Mouse (Mus musculus): Measurements from ENCODE around the gene Vmp1. TPM values are rescaled to one million over a fixed set of nuclear protein-coding genes. Genes with fewer than 3 reads are reported as not detected.
A peak's percentile ranks its signal among the peaks of the same experiment; 100 is the strongest.

Vmp1 gene
- polyA plus RNA-seq, 1 experiment from 2014 or later, result 85.4 TPM

- Histone ChIP-seq H3K27ac (no peak overlapping the region), H3K36me3 (peaks cover 37% of the 10 kb centered on the region), H3K4me3 (no peak overlapping the region), H3K4me1 (no peaks in the 10 kb centered on the region), H3K27me3 (no peaks in the 10 kb centered on the region), H3K4me2 (replicated peaks) (no peak overlapping the region), H3K9ac (no peak overlapping the region), H3K9me3 (no peaks in the 10 kb centered on the region)
- WGBS, result 91% methylated on average over 4 of the region's 4 CpGs
- ATAC-seq (ENCODE audit: low FRiP score, low read depth), result no peak
These were observed 125.4 kb downstream of the Vmp1 start for GRCm38 (mm10) chr11:86558258-86558657.

- 87% methylated on average over 6 of the region's 6 CpGs for WGBS
- Histone ChIP-seq H3K9ac (no peak overlapping the region), H3K36me3 (peaks cover 41% of the 10 kb centered on the region), H3K27me3 (no peaks in the 10 kb centered on the region), H3K9me3 (no peaks in the 10 kb centered on the region), H3K4me2 (replicated peaks) (no peak overlapping the region), H3K27ac (no peak overlapping the region), H3K4me1 (no peaks in the 10 kb centered on the region), H3K4me3 (no peak overlapping the region)
- no peak for ATAC-seq (ENCODE audit: low FRiP score, low read depth)
These were observed 130.1 kb downstream of the Vmp1 start for GRCm38 (mm10) chr11:86553525-86553924.

DNA sequence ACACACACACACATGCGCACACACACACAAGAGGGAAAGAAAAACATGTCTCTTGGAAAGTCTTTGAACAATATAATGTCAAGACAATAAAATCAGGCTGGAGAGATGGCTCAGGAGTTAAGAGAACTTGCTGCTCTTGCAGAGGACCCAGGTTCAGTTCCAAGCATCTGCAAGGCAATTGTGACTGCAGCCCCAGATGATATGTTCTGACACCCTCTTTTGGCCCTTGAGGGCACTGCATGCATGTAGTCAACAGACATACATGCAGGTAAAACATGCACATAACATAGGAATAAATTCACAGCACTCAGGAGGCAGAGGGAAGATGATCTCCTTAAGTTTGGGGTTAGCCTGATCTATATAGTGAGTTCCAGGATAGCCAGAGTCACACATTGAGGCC, 136.2 kb downstream of the Vmp1 start:
- Histone ChIP-seq H3K9ac (no peak overlapping the region), H3K36me3 (peaks cover 23% of the 10 kb centered on the region), H3K9me3 (no peaks in the 10 kb centered on the region), H3K27ac (no peak overlapping the region), H3K27me3 (no peaks in the 10 kb centered on the region), H3K4me3 (no peak overlapping the region), H3K4me2 (replicated peaks) (no peak overlapping the region), H3K4me1 (peaks cover 21% of the 10 kb centered on the region)
- ATAC-seq (ENCODE audit: low FRiP score, low read depth), result no peak
- 88% methylated on average over 1 of the region's 1 CpGs for WGBS

DNA sequence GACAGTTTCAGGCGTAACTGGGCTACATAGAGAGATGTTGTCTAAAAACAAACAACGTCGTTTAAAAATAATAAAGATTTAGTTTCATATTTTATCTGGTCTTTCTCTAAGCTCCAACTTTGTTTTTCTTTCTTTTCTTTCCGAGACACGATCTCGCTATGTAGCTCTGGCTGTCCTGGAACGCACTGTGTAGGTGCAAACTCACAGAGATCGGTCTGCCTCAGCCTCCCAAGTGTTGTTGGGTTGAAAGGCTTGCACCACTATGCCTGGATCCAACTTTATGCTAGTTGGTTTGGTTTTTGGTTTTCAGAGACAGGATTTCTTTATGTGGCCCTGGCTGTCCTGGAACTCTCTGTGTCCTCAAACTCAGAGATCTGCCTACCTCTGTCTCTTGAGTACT, 138.1 kb downstream of the Vmp1 start:
- peak overlapping the region; percentile 51 for H3K9ac ChIP-seq
- H3K27me3 ChIP-seq, result no peaks in the 10 kb centered on the region
- H3K4me3 ChIP-seq, result peak overlapping the region; percentile 92
- peaks cover 27% of the 10 kb centered on the region for H3K4me1 ChIP-seq
- H3K27ac ChIP-seq, result no peak overlapping the region
- ATAC-seq (ENCODE audit: low FRiP score, low read depth), result no peak
- WGBS, result 80% methylated on average over 8 of the region's 8 CpGs
- no peaks in the 10 kb centered on the region for H3K9me3 ChIP-seq
- peak overlapping the region; percentile 61 for H3K4me2 ChIP-seq (replicated peaks)
- H3K36me3 ChIP-seq, result peaks cover 18% of the 10 kb centered on the region

GRCm38 (mm10) chr11:86544639-86545299, 138.9 kb downstream of the Vmp1 start, which contains the start of the genes Rps6kb1 and Tubd1:
Gene Rps6kb1, minus strand, starts transcription at chr11:86544805.
Gene Tubd1, plus strand, starts transcription at chr11:86544991.
- Histone ChIP-seq H3K9me3 (no peaks in the 10 kb centered on the region), H3K27ac (peak within 1 kb of the TSS; percentile 82), H3K4me1 (peaks cover 27% of the 10 kb centered on the region), H3K4me2 (replicated peaks) (peak within 1 kb of the TSS; percentile 89), H3K27me3 (no peaks in the 10 kb centered on the region), H3K4me3 (peak within 1 kb of the TSS; percentile 92), H3K36me3 (peaks cover 10% of the 10 kb centered on the region), H3K9ac (peak within 1 kb of the TSS; percentile 96)
- ATAC-seq (ENCODE audit: low FRiP score, low read depth), result peak; percentile 98
- WGBS, result under 1% methylated on average over 43 of the region's 43 CpGs

- H3K4me1 ChIP-seq, result peaks cover 27% of the 10 kb centered on the region
- peak; percentile 59; the same call in 1 of the 2 replicates for ATAC-seq (ENCODE audit: low FRiP score, low read depth)
- H3K27ac ChIP-seq, result peak overlapping the region; percentile 82
- peak overlapping the region; percentile 96 for H3K9ac ChIP-seq
- no peaks in the 10 kb centered on the region for H3K27me3 ChIP-seq
- no peaks in the 10 kb centered on the region for H3K9me3 ChIP-seq
- under 1% methylated on average over 42 of the region's 50 CpGs for WGBS
- H3K36me3 ChIP-seq, result peaks cover 4% of the 10 kb centered on the region
- H3K4me3 ChIP-seq, result peak overlapping the region; percentile 92
- peak overlapping the region; percentile 89 for H3K4me2 ChIP-seq (replicated peaks)
These were observed 139.5 kb downstream of the Vmp1 start for GRCm38 (mm10) chr11:86543960-86544638.

- no peak for ATAC-seq (ENCODE audit: low FRiP score, low read depth)
- Histone ChIP-seq H3K9ac (no peak overlapping the region), H3K4me2 (replicated peaks) (peak overlapping the region; percentile 89), H3K27me3 (no peaks in the 10 kb centered on the region), H3K4me1 (peaks cover 27% of the 10 kb centered on the region), H3K27ac (no peak overlapping the region), H3K36me3 (peaks cover 3% of the 10 kb centered on the region; the same call in 1 of the 2 replicates), H3K4me3 (no peak overlapping the region), H3K9me3 (no peaks in the 10 kb centered on the region)
- 47% methylated on average over 1 of the region's 1 CpGs for WGBS
These were observed 140.8 kb downstream of the Vmp1 start for GRCm38 (mm10) chr11:86542851-86543250.

DNA sequence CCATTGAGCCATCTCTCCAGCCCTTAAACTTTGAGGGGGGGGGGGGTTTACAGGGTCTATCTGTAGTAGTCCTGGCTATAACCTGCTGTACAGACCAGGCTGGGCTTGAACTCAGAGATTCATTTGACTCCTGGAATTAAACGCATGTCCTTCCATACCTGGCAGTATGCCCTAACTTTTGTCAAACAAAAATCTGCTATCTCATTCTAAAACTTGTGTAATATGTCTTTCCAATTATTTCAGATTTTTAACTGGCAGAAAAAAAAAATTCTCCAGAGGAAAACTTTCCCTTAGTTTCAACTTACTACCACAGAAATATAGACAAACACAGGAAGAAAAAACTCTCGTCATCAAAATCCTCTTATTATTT, 143.2 kb downstream of the Vmp1 start:
- 90% methylated on average over 2 of the region's 2 CpGs for WGBS
- H3K4me2 ChIP-seq (replicated peaks), result no peak overlapping the region
- no peak overlapping the region for H3K27ac ChIP-seq
- no peak for ATAC-seq (ENCODE audit: low FRiP score, low read depth)
- H3K9ac ChIP-seq, result no peak overlapping the region
- H3K4me3 ChIP-seq, result no peak overlapping the region
- no peaks in the 10 kb centered on the region for H3K9me3 ChIP-seq
- H3K4me1 ChIP-seq, result peaks cover 23% of the 10 kb centered on the region
- no peaks in the 10 kb centered on the region for H3K27me3 ChIP-seq
- H3K36me3 ChIP-seq, result peaks cover 5% of the 10 kb centered on the region; the same call in 1 of the 2 replicates

DNA sequence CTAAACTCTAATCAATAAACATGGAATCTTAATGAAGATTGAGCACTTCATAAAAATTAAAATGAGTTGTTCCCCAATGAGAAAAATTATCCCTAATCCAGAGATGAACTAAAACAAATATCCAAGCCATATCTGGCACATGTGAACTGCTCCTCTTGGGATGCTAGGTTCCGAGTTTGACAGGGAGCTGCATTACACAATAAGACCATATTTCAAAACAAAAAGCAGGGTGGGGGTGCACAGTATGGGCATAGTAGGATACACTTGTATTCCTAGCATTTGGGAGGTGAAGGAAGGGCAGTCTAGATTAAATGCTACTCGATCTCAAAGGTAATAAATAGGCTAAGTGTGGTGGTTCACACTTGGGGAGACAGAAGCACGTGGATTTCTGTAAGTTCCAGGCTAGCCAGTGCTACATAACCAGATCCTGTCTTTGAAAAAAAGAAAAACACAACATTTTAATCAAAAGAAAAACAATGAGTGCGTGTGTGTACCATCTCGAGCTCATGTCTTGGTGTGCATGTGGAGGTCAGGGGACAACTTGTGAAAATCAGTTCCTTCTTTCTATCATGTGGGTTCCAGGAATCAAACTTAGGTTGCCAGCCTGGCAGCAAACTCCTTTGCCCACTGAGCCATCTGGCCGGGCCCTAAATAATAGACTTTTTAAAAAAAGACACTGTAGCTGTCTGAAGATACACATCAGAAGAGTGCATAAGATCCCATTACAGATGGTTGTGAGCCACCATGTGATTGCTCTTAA, 143.7 kb downstream of the Vmp1 start:
- H3K4me1 ChIP-seq, result peaks cover 20% of the 10 kb centered on the region
- no peak overlapping the region for H3K4me3 ChIP-seq
- H3K27ac ChIP-seq, result no peak overlapping the region
- no peak overlapping the region for H3K9ac ChIP-seq
- WGBS, result 91% methylated on average over 6 of the region's 6 CpGs
- no peaks in the 10 kb centered on the region for H3K9me3 ChIP-seq
- ATAC-seq (ENCODE audit: low FRiP score, low read depth), result no peak
- H3K4me2 ChIP-seq (replicated peaks), result no peak overlapping the region
- H3K36me3 ChIP-seq, result peaks cover 5% of the 10 kb centered on the region; the same call in 1 of the 2 replicates
- no peaks in the 10 kb centered on the region for H3K27me3 ChIP-seq

- Histone ChIP-seq H3K9me3 (no peaks in the 10 kb centered on the region), H3K4me2 (replicated peaks) (no peak overlapping the region), H3K27ac (no peak overlapping the region), H3K27me3 (no peaks in the 10 kb centered on the region), H3K9ac (no peak overlapping the region), H3K4me3 (no peak overlapping the region), H3K36me3 (peaks cover 6% of the 10 kb centered on the region), H3K4me1 (peaks cover 20% of the 10 kb centered on the region)
- 76% methylated on average over 4 of the region's 4 CpGs for WGBS
- ATAC-seq (ENCODE audit: low FRiP score, low read depth), result no peak
These were observed 144.8 kb downstream of the Vmp1 start for GRCm38 (mm10) chr11:86538786-86539185.

DNA sequence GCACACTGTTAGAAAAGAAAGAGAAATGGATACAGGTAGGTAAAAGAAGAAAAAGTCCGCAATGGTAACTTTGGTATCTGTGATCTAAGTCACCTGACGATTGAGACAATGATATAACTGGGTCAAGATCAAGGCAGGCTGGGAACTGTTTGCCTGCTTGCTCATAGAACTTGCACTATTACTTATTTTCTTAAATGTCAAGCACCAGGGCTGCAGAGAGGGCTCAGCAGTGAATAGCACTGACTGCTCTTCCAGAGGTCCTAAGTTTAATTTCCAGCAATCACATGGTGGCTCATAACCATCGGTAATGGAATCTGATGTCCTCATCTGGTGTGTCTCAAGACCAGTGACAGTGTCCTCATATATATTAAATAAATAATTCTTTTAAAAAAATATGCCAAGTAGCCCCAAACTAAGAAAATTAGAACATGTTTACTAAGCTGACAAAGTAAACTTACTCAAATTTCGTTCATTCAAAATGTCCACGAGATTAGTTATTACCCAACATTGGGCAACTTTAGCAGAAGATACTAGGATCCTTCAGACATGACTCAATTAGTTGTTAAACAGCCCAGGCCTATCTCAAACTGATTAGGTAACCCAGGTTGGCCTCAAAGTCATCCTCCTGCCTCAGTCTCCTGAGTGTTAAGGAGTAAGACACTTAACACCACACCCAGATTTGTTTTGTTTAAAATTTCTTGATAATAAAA, 149.3 kb downstream of the Vmp1 start:
- no peaks in the 10 kb centered on the region for H3K4me1 ChIP-seq
- no peaks in the 10 kb centered on the region for H3K9me3 ChIP-seq

More for the DNA sequence above, 149.3 kb downstream of the Vmp1 start:
- 92% methylated on average over 5 of the region's 5 CpGs for WGBS
- Histone ChIP-seq H3K4me3 (no peak overlapping the region), H3K4me2 (replicated peaks) (no peak overlapping the region), H3K27me3 (no peaks in the 10 kb centered on the region), H3K27ac (no peak overlapping the region), H3K9ac (no peak overlapping the region), H3K36me3 (peaks cover 34% of the 10 kb centered on the region)
- ATAC-seq (ENCODE audit: low FRiP score, low read depth), result no peak

Measured in limb, embryonic 13.5 days (tissue).